29 mouse cellular contexts compared by ENCODE assay signal in genomic region chr17:80631028-80631427, GRCm38 (mm10). TPM values are rescaled to one million over a fixed set of nuclear protein-coding genes. Genes with fewer than 3 reads are reported as not detected.
DNase-seq lines count a peak whose midpoint lies in the region; ATAC-seq lines count a peak whose summit lies in the region.
"Had no signal": no experiment of that assay in that cellular context is flagged by ENCODE, and none has a peak within 500 bp of the region (broad histone marks: within the 10 kb centered on the region; RNA-seq: fewer than 3 reads in every experiment).

No protein-coding gene starts in this region.

- WGBS in stomach, embryonic 16.5 days: 88% methylated on average over 3 of the region's 3 CpGs

- intact Hi-C loops in left cerebral cortex, postnatal 4 days (cut with DNase I): no loop called here

- H3K27me3 ChIP-seq in stomach, embryonic 16.5 days (ENCODE audit: control insufficient read depth, insufficient read depth, low read length): no peaks in the 10 kb centered on the region
- H3K27me3 ChIP-seq: CH12.LX; embryonic facial prominence, embryonic 13.5 days; embryonic facial prominence, embryonic 15.5 days; forebrain, embryonic 12.5 days had no signal

- H3K36me3 ChIP-seq in stomach, embryonic 16.5 days (ENCODE audit: control insufficient read depth, insufficient read depth, low read length): peaks cover 19% of the 10 kb centered on the region

- no peak overlapping the region for H3K9ac ChIP-seq in stomach, embryonic 16.5 days (ENCODE audit: low read length)
- H3K9ac ChIP-seq: embryonic facial prominence, embryonic 13.5 days; embryonic facial prominence, embryonic 15.5 days; forebrain, embryonic 12.5 days had no signal

- no peaks in the 10 kb centered on the region for H3K9me3 ChIP-seq in stomach, embryonic 16.5 days (replicated peaks; ENCODE audit: control insufficient read depth, low read length)
- H3K9me3 ChIP-seq: embryonic facial prominence, embryonic 13.5 days; embryonic facial prominence, embryonic 15.5 days; forebrain, embryonic 10.5 days; forebrain, embryonic 12.5 days had no signal

- no peaks in the 10 kb centered on the region for H3K4me1 ChIP-seq in stomach, embryonic 16.5 days (ENCODE audit: control insufficient read depth, insufficient read depth, low read length)
- H3K4me1 ChIP-seq: embryonic facial prominence, embryonic 13.5 days; embryonic facial prominence, embryonic 15.5 days; forebrain, embryonic 10.5 days; forebrain, embryonic 12.5 days had no signal

- H3K4me2 ChIP-seq in stomach, embryonic 16.5 days (ENCODE audit: low read depth, low read length): no peak overlapping the region
- H3K4me2 ChIP-seq: embryonic facial prominence, embryonic 13.5 days; embryonic facial prominence, embryonic 15.5 days; forebrain, embryonic 12.5 days had no signal

- DNase-seq in heart, adult 11 months: peak; percentile 74
- no peak for DNase-seq in heart, adult 8-10 months (ENCODE audit: low spot score)
- DNase-seq in ES-CJ7 (ENCODE audit: low read depth, low spot score) (peak; percentile 54), ZHBTc4 (ENCODE audit: low read depth, low spot score) (peak; percentile 50)
- no peak for DNase-seq in lung, postnatal 25 days (ENCODE audit: low spot score)
- no peak for DNase-seq in left cerebral cortex, postnatal 4 days
- DNase-seq in ovary, postnatal 10 days (ENCODE audit: low spot score): no peak
- DNase-seq: adrenal gland, adult 2 months; adrenal gland, postnatal 10 days; adrenal gland, postnatal 36 days; B cell, adult 2 months; cerebellum, adult 11 months; cerebellum, adult 18-20 months; cerebellum, adult 8-10 months; cerebellum, adult 9-11 months; cerebellum, postnatal 14 days; cerebellum, postnatal 36 days; embryo, embryonic 11 days had no signal

- no peak overlapping the region for H3K27ac ChIP-seq in stomach, embryonic 16.5 days (ENCODE audit: low read length)
- H3K27ac ChIP-seq: embryonic facial prominence, embryonic 13.5 days; embryonic facial prominence, embryonic 15.5 days; forebrain, embryonic 10.5 days; forebrain, embryonic 12.5 days had no signal

- no peak overlapping the region for H3K4me3 ChIP-seq in stomach, embryonic 16.5 days (replicated peaks; ENCODE audit: low read length)
- H3K4me3 ChIP-seq: embryonic facial prominence, embryonic 13.5 days; embryonic facial prominence, embryonic 15.5 days; erythroblast, embryonic 14.5 days; forebrain, embryonic 10.5 days; forebrain, embryonic 12.5 days had no signal

- ATAC-seq in stomach, embryonic 16.5 days (ENCODE audit: insufficient read depth, low FRiP score): peak; percentile 56; the same call in 1 of the 2 replicates
- ATAC-seq: CD4-positive, CD25-positive, alpha-beta regulatory T cell, adult 4 months; forebrain, embryonic 14.5 days; forebrain, embryonic 16.5 days had no signal

RNA-seq across cellular contexts. Expression of gene Cdkl4, which starts 53.4 kb away (rescaled TPM):
- under 1 TPM in 3 of 4 experiments, not detected in 1; 0.11 to 0.26 (median 0.25) TPM for total RNA-seq in heart, adult 8-10 months (2022)
- 0.12 and 0.26 TPM in 2 replicates for polyA plus RNA-seq in stomach, embryonic 16.5 days (2015; fragmentation: Nextera tagmentation; extraction: Ambion mirVana)
- 1 to 10 TPM; 5.8 to 6.1 TPM for total RNA-seq in left cerebral cortex, postnatal 4 days (2021)
- total RNA-seq: common myeloid progenitor, adult 5-6 weeks had no signal
- polyA plus RNA-seq: erythroblast, embryonic 14.5 days had no signal

Comparison
In these comparisons a context has a peak if more than half of its experiments do, and no peak if none do; other contexts are left out.
1. DNase-seq: peak in heart, adult 11 months (single experiment), ES-CJ7 (single experiment) and ZHBTc4 (single experiment); none in heart, adult 8-10 months (single experiment), lung, postnatal 25 days (single experiment), left cerebral cortex, postnatal 4 days (single experiment) and ovary, postnatal 10 days (single experiment).
2. RNA of gene Cdkl4, which starts 53.4 kb away (total RNA-seq): 5.8 to 6.1 TPM in left cerebral cortex, postnatal 4 days; 0.11 to 0.26 TPM in heart, adult 8-10 months; every median in the first group is over 4 times any median in the second.